Mouse (Mus musculus) liver, adult 2 months (tissue): ENCODE measurements around the gene Acox2. TPM values are rescaled to one million over a fixed set of nuclear protein-coding genes. Genes with fewer than 3 reads are reported as not detected.
A peak's percentile ranks its signal among the peaks of the same experiment; 100 is the strongest.

Source experiments
- DNase-seq: peaks from one replicate; pipeline ENCODE4 v3.0.0-alpha.2; 2011; ENCODE audit warnings: low read depth, low spot score; ENCODE audit errors: extremely low read depth
- H3K27ac ChIP-seq: fragments of 200-500 bp; replicated peaks from 2 replicates; pipeline ENCODE4 v1.5.1; 2012; ENCODE audit warnings: low read depth, mild to moderate bottlenecking, control low read depth, inconsistent platforms, low read length; ENCODE audit not compliant: insufficient read depth
- H3K27me3 ChIP-seq: fragments of 200-500 bp; 2 replicates; pipeline ENCODE4 v1.6.1; 2012; ENCODE audit warnings: mild to moderate bottlenecking, moderate library complexity, low read length, inconsistent platforms; ENCODE audit not compliant: control insufficient read depth, insufficient read depth
- H3K36me3 ChIP-seq: fragments of 200-500 bp; 2 replicates; pipeline ENCODE4 v1.6.1; 2012; ENCODE audit warnings: low read length, inconsistent platforms; ENCODE audit not compliant: control insufficient read depth, insufficient read depth
- H3K4me1 ChIP-seq: fragments of 200-500 bp; 2 replicates; pipeline ENCODE4 v1.6.1; 2011; ENCODE audit warnings: low read length; ENCODE audit not compliant: control insufficient read depth, insufficient read depth
- H3K4me3 ChIP-seq: fragments of 200-500 bp; 2 replicates; pipeline ENCODE4 v1.5.1; 2011; ENCODE audit warnings: low read depth, mild to moderate bottlenecking, control low read depth, low read length, moderate library complexity; ENCODE audit not compliant: insufficient read depth
- H3K79me2 ChIP-seq: fragments of 200-500 bp; 2 replicates; pipeline ENCODE4 v1.6.1; 2012; ENCODE audit warnings: inconsistent platforms, mild to moderate bottlenecking, low read length, moderate library complexity; ENCODE audit not compliant: control insufficient read depth, insufficient read depth
- H3K9ac ChIP-seq: fragments of 200-500 bp; 2 replicates; pipeline ENCODE4 v1.6.1; 2012; ENCODE audit warnings: low read depth, mild to moderate bottlenecking, control low read depth, inconsistent platforms, low read length
- CTCF ChIP-seq: fragments of 200-500 bp; IDR thresholded peaks from 2 replicates; pipeline ENCODE4 v1.5.1; 2011; ENCODE audit warnings: low read depth, low read length, control low read depth
- POLR2A ChIP-seq: fragments of 200-500 bp; IDR thresholded peaks from 2 replicates; pipeline ENCODE4 v1.6.1; 2011; ENCODE audit warnings: low read length, control low read depth; ENCODE audit not compliant: insufficient read depth; ENCODE audit errors: extremely low read depth
- WGBS: fragments of 180-500 bp; shearing (Covaris S2); methylation state at CpG from one replicate; pipeline ENCODE4 v1.1.7; 2018; 5-methylcytosine and 5-hydroxymethylcytosine counted together
- polyA plus RNA-seq: library from polyadenylated mRNA; depleted of rRNA; stranded (reverse); fragments of >200 nt; gene quantifications from 2 replicates; pipeline ENCODE4 v1.2.3, GENCODE M21; 2012
- total RNA-seq: library from RNA; depleted of rRNA; stranded (reverse); fragments of >200 nt; gene quantifications from 2 replicates; pipeline ENCODE4 v1.2.3, GENCODE M21; 2014

The Acox2 gene
- total and polyA plus RNA-seq, 2 experiments = 213 to 301 TPM

DNA sequence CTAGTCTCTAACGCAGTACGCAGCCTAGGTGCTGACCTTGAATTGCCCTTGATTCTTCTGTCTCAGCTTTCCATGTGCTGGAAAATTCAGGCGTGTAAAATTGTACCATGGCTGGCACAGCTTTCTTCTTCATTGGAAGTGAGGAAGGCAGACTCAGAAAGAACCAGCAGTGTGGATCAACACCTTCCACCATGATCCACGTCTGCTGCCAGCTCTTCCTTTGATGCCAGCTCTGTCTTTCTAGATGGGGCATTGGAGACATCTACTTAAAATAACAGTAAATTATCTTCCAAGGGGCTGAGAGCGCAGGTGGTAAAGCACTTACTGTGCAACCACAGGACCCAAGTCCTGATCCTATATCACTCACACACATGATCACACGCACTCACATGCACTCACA is 66.4 kb downstream of the Acox2 start:
- WGBS = 95% methylated on average over 6 of the region's 6 CpGs
- no peak for DNase-seq
- H3K27me3 ChIP-seq = no peaks in the 10 kb centered on the region
- no peaks in the 10 kb centered on the region for H3K36me3 ChIP-seq
- peaks cover 2% of the 10 kb centered on the region; the same call in 1 of the 2 replicates for H3K4me1 ChIP-seq
- no peak for TF ChIP-seq POLR2A
- no peak for TF ChIP-seq CTCF
- no peaks in the 10 kb centered on the region for H3K79me2 ChIP-seq
- no peak overlapping the region for H3K27ac ChIP-seq
- no peak overlapping the region for H3K4me3 ChIP-seq
- H3K9ac ChIP-seq = no peak overlapping the region

DNA sequence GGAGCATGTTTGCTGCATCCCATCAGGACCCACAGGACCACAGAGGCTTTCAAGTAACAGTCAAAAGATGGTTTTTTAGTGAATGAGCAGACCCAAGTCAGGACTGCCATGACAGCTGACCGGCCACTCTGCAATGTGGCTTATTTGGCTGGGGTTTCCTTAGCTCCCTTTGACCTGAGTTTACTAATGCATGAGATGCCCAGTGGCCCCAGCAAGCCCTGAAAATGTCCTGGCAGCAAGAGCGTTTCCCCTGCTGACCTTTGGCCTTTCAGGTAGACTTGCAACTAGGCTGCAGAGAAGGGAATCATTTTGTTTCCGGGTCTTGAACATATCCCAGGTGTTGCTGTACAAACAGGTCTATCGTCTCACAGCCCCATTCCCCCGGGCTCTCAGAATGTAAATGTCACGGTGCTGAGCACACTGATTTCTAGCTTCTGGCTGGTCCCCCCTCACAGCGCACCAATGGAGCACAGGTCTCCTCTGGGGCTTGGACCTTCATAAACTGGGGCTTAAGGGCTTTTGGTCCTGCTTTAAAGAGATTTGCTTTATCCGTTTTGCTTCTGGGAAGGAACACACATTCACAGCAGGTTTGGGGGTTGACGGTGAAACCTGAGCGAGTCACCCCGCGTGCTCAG is 67.7 kb downstream of the Acox2 start:
- peak; percentile 57 for DNase-seq
- no peaks in the 10 kb centered on the region for H3K36me3 ChIP-seq
- no peak for TF ChIP-seq CTCF
- no peak for TF ChIP-seq POLR2A
- no peak overlapping the region for H3K9ac ChIP-seq
- no peaks in the 10 kb centered on the region for H3K27me3 ChIP-seq
- H3K4me1 ChIP-seq = peaks cover 4% of the 10 kb centered on the region
- no peaks in the 10 kb centered on the region for H3K79me2 ChIP-seq
- H3K4me3 ChIP-seq = no peak overlapping the region
- H3K27ac ChIP-seq = no peak overlapping the region
- 66% methylated on average over 12 of the region's 12 CpGs for whole genome bisulfite sequencing

DNA sequence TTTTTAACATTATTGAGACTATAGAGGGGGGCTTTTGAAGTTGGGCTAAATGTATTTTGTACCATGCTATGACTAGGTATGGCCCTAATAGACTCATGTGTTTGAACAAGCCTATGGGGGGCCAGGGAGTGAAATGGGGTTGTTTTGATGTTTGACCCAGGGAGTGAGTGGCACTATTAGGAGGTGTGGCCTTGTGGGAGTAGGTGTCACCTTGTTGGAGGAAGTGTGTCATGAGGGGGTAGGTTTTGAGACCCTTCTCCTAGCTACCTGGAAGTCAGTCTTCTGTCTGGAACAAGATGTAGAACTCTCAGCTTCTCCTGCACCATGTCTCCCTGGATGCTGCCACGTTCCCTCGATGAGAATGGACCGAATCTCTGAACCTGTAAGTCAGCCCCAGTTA is 68.6 kb downstream of the Acox2 start:
- TF ChIP-seq CTCF = no peak
- Histone ChIP-seq H3K36me3 (no peaks in the 10 kb centered on the region), H3K4me1 (peaks cover 2% of the 10 kb centered on the region; the same call in 1 of the 2 replicates), H3K27ac (no peak overlapping the region), H3K79me2 (no peaks in the 10 kb centered on the region), H3K4me3 (no peak overlapping the region), H3K9ac (no peak overlapping the region), H3K27me3 (no peaks in the 10 kb centered on the region)
- 92% methylated on average over 3 of the region's 3 CpGs for WGBS
- no peak for DNase-seq

DNA sequence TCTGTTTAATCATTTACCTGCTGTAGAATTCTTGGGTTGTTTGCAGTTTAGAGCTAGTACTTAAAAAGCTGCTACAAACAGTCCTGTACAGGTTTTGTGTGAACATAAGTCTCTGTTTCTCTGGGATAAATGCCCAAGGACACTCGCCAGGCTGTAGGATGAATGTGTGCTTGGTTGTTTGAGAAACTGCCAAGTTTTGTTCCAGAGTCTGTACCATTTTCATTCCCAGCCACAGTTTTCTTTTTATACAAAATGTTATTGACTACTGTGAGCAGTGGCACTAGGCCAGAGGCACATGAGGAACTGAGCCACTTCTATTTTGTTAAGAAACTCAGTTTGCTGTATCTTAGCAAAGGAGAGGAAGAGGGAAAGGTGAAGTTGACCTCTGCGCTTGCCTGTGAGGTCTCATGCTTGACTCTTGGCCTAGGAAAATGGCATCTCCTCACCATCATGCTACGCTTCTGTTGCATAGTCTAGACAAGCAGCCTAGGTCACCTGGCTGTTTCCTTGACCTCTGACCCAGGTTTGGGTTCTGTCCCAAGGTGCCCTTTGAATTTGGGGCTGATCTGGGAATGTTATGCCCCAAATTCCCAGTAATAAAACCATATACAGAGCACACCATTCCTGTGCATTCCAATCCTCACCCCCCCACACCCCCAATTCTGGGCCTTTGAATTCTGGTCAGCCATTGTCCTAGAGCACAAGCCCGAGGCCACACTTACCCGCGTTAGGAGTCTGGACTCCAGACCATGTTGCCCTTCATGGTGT is 72.7 kb downstream of the Acox2 start:
- no peaks in the 10 kb centered on the region for H3K36me3 ChIP-seq
- no peak for TF ChIP-seq CTCF
- no peak for TF ChIP-seq POLR2A
- H3K4me1 ChIP-seq = peaks cover 2% of the 10 kb centered on the region; the same call in 1 of the 2 replicates
- no peaks in the 10 kb centered on the region for H3K79me2 ChIP-seq
- H3K27ac ChIP-seq = no peak overlapping the region
- H3K4me3 ChIP-seq = no peak overlapping the region
- H3K9ac ChIP-seq = no peak overlapping the region
- no peaks in the 10 kb centered on the region for H3K27me3 ChIP-seq
- WGBS = 77% methylated on average over 6 of the region's 6 CpGs
- peak; percentile 54 for DNase-seq

DNA sequence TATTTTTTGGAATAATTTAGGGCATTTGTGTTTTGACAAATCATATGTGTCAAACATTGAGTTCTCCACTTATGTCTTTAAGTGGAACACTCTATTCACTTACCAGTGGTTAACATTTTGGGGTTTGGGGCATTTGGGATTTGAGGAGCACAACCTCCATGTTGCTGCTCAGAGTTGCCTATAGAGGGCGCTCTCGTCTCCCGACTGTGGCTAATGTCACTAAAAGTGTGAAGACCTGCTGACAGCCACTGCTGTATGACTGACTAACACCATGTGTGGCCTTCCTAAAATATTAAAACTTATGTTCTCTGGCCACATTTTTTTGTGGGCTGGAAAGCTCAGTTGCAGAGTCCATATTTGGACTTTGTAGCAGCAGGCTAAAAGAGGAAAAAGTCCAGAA is 75.8 kb downstream of the Acox2 start:
- peak; percentile 49 for DNase-seq
- Histone ChIP-seq H3K27ac (no peak overlapping the region), H3K79me2 (no peaks in the 10 kb centered on the region), H3K4me3 (no peak overlapping the region), H3K4me1 (peaks cover 2% of the 10 kb centered on the region; the same call in 1 of the 2 replicates), H3K36me3 (no peaks in the 10 kb centered on the region), H3K27me3 (no peaks in the 10 kb centered on the region), H3K9ac (no peak overlapping the region)
- TF ChIP-seq POLR2A = no peak
- TF ChIP-seq CTCF = peak; percentile 60; the same call in 1 of the 2 replicates
- WGBS = 70% methylated on average over 3 of the region's 3 CpGs
